Mouse (Mus musculus): ENCODE measurements around the gene Prr7. TPM values are rescaled to one million over a fixed set of nuclear protein-coding genes. Genes with fewer than 3 reads are reported as not detected.
"Not testable (repeated sequence)": the region's sequence is repeated elsewhere in the genome, so short reads cannot be mapped to it uniquely, and the experiment has no call there.

Gene Prr7
- 1 to 10 TPM; 1.0 to 1.6 TPM for total RNA-seq (2021)
- long read RNA-seq, experiment 1, partial matches to known transcripts = 0 of 1 reads
- long read RNA-seq, experiment 1, other reads (novel, unspliced or antisense) = 1 of 1 reads
- long read RNA-seq, experiment 2 = 0 reads

DNA sequence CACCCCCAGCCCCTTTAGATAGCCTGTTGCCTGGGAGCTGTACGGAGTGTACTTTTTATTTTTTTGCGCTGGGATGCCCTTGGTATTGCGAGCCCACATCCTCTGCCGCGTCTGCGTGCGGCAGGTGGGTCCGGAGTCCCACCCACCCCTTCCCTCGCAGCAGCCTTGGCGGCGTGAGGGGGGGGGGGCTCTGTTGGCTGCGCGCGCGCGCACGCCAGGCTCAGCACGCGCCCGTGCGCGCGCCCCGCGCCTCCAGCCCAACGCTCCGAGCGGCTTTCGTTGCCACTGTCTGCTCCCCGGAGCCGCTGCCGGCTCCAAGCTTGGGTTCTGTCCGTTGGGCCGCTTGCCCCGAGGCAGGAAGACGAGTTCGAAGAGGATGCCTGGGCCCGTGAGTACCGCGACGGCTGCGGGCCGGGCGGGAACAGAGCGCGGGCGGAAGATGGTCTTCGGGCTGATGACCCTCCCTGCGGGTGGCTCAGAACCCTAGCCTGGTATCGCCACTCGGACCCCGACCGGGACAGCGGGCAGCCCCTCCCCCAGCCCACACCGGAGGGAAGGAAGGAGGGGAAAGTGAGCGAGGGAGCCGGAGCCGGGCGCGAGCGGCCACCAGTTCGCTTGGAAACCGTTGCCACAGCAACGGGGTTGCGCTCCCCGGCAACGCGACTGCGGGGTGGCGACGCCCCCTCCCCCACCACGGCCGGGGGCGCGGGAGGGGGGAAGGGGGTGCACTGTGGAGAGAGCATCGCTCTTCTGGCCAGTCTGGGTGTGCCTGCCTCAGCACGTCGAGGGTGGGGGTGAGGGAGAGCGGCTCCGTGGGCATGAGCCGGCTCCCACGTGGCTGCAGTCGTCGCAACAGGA, at the start of gene Prr7:
TSS of gene Prr7 (plus strand) at position 241 of the 858 bp plus-strand sequence.
- DNase-seq = peak; percentile 63
- intact Hi-C loops (cut with DNase I; ENCODE audit: low total_unique reads) = no loop called here

GRCm38 (mm10) chr13:55414743-55415380, 49.2 kb upstream of the Prr7 start, which contains the start of gene Pfn3:
Gene Pfn3 (minus strand): TSS chr13:55415232.
- intact Hi-C loops (cut with DNase I; ENCODE audit: low total_unique reads) = no loop called here
- peak; percentile 28 for DNase-seq

DNA sequence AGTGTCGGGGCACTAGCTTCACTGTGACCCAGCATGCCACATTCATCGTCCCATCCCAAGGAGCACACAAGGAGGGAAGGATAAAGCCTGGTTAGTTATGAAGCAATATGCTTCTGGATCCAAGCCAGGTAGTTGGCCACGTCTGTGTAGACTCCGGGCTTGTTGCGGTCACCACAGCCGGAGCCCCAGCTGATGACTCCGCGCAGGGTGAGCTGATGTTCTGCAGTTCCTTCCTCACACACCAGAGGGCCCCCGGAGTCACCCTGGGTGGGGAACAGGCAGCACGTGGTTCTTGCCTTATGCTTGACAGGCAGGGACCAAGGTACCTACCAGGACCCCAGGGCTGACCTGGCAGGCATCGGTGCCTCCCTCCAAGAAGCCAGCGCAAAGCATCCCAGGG, 46.1 kb upstream of the Prr7 start:
- intact Hi-C loops (cut with DNase I; ENCODE audit: low total_unique reads) = no loop called here
- DNase-seq = peak; percentile 88

GRCm38 (mm10) chr13:55419142-55419541, 44.9 kb upstream of the Prr7 start:
- intact Hi-C loops (cut with DNase I; ENCODE audit: low total_unique reads) = no loop called here
- no peak for DNase-seq

DNA sequence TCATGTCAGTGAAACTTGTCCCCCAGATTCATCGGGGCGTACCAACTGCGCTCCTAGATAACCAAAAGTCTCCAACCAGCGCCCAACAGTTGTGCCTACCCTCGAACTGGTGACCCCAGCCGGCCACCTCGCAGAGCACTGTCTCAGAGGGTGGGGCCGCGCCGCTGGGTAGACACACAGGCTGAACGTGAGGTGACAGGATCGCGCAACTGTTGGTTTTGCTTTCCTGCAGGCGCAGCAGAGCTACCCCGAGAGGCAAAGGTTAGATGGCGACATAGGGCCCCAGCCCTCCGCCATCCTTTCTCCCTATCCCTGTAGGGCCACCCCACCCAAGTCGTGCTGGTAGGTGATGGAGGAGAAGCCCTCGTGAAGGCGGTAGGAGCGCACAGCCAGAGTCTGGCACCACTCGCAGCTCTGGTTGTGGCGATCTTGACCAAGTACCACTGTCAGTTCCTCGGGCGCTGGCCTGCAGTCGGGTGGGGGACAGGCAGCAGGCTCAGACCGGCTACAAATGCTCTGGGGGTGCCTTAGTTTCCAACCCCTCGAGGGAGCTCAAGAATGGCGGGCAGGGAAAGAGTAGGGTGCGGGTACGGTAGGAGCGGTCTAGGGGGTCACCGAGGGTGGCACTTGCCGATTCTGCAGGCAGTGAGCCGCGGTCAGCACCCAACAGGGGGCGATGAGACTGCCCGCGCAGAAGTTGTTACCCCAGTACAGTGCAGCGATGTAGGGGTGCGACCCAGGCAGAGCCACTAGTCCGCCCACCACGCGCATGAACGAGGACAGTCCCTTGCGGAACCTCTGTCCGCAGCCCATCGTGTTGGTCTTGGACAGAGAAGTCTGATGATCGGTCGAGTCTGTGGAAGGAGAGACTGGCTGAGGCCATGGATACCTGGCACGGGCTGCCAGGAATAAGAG, 43.8 kb upstream of the Prr7 start:
- intact Hi-C loops (cut with DNase I; ENCODE audit: low total_unique reads) = loop anchor here (2.0 to 5.0 kb wide), 2 partner anchors 49 to 97 kb away; no protein-coding TSS in a partner anchor
- no peak for DNase-seq

DNA sequence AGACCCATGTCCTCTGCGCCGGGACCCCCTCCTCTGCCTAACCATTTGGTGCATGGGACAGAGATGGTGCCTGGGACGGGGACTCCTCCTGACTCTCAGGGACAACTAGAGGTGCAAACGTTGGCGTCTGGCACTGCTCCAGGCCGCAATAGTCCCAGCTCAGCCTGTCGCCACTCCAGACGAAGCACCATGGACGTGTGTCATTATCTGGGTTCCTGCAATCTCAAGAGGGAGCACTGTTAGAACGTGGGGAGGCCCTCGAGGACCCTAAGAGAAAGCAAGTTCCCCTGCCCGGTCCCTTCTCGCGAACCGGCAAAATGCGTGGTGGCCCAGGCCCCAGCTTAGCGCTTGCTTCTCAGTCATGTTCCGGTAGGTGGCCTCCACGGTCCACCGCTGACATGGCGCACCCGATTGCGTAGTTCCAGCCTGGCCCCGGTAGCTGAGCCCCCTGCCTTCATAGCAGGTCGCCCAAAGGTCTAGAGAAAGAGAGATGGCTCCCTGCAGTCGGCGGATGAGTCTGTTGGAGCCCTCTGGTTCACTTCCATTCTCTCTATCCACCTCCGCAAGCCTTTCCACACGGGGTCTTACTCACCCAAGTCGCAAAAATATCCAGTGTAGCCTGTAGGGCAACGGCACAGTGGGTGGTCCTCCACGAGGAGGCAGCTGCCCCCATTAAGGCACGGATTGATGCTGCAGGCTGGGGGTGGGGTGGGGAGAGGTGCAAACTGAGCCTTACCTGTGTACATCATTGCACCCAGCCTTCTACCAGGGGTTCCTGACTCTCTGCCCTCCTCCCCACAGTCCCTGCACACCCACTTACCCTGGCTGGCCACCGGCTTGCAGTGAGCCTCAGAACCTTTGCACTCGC, 42.9 kb upstream of the Prr7 start:
- intact Hi-C loops (cut with DNase I; ENCODE audit: low total_unique reads) = loop anchor here (2.0 to 5.0 kb wide), 2 partner anchors 48 to 96 kb away; no protein-coding TSS in a partner anchor
- peak; percentile 76 for DNase-seq

DNA sequence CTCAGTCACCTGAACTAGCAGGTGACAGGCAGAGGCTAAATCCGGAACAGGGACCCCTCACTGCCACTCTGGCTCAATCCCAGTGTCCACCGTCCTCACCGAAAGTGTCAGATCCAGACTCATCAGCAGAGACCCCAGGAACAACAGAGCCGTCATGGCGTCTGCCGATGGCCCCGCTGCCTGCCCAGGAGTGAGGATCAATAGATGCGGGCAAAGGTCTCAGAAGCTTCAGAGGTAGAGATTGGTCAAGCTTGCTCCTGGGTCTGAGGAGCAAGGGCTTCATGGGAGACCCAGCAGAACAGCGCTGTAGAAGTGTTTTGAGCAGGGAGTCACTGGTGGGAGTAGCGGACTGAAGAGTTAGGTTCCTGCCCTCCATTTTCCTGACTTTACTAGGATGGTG, 37.5 kb upstream of the Prr7 start, which contains the start of gene F12:
TSS of gene F12 (minus strand) at position 181 of the 400 bp plus-strand sequence.
- intact Hi-C loops (cut with DNase I; ENCODE audit: low total_unique reads) = no loop called here
- DNase-seq = no peak

GRCm38 (mm10) chr13:55429226-55429888, 34.7 kb upstream of the Prr7 start:
- peak; percentile 77 for DNase-seq

GRCm38 (mm10) chr13:55430566-55430965, 33.5 kb upstream of the Prr7 start:
- intact Hi-C loops (cut with DNase I; ENCODE audit: low total_unique reads) = no loop called here
- peak; percentile 20 for DNase-seq

More at GRCm38 (mm10) chr13:55429226-55429888, 34.7 kb upstream of the Prr7 start:
- intact Hi-C loops (cut with DNase I; ENCODE audit: low total_unique reads) = no loop called here

DNA sequence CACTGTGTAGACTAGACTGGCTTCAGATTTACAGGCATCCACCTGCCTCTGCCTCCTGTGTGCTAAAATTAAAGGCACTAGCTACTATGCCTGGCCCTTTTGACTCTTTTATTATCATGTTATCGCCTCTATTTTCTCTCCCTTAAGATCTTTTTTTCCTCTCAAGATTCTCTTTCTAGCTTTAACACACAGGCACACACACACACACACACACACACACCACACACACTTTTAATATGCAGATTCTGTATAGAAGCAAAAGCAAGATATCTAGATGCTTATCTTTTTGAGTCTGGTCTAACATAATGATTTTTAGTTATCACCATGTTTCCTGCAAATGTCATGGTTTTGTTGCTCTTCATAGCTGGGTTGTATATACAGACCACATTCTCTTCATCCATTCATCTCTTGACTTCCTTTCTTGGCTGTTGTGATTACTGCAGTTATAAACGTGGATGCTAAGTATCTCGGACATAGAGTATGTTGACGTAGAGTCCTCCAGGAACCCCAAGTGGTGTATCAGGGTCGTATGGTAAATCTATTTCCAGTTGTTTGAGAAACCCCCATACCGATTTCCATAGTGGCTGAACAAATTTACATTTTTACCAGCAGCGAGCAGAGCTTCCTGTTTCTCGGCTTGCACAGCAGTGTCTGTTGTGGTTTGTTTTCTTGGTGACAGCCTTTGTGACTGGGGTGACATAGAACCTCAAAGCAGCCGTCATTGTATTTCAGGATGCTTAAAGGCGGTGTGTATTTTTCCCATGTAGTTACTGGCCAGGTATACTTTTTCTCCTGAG, 32.0 kb upstream of the Prr7 start:
- DNase-seq = no peak
- intact Hi-C loops (cut with DNase I; ENCODE audit: low total_unique reads) = no loop called here

- intact Hi-C loops (cut with DNase I; ENCODE audit: low total_unique reads) = not testable (repeated sequence)
Measured at GRCm38 (mm10) chr13:55437111-55437629, 26.9 kb upstream of the Prr7 start.

GRCm38 (mm10) chr13:55443799-55444285, 20.2 kb upstream of the Prr7 start:
- DNase-seq = no peak
- intact Hi-C loops (cut with DNase I; ENCODE audit: low total_unique reads) = no loop called here

More at GRCm38 (mm10) chr13:55437111-55437629, 26.9 kb upstream of the Prr7 start:
- not testable (repeated sequence) for DNase-seq

GRCm38 (mm10) chr13:55444286-55444936, 19.7 kb upstream of the Prr7 start:
- intact Hi-C loops (cut with DNase I; ENCODE audit: low total_unique reads) = no loop called here
- peak; percentile 87 for DNase-seq

GRCm38 (mm10) chr13:55444937-55445315, 19.1 kb upstream of the Prr7 start, which contains the start of gene Grk6:
Gene Grk6 (plus strand): TSS chr13:55445072.
- intact Hi-C loops (cut with DNase I; ENCODE audit: low total_unique reads) = no loop called here
- peak; percentile 100 for DNase-seq

DNA sequence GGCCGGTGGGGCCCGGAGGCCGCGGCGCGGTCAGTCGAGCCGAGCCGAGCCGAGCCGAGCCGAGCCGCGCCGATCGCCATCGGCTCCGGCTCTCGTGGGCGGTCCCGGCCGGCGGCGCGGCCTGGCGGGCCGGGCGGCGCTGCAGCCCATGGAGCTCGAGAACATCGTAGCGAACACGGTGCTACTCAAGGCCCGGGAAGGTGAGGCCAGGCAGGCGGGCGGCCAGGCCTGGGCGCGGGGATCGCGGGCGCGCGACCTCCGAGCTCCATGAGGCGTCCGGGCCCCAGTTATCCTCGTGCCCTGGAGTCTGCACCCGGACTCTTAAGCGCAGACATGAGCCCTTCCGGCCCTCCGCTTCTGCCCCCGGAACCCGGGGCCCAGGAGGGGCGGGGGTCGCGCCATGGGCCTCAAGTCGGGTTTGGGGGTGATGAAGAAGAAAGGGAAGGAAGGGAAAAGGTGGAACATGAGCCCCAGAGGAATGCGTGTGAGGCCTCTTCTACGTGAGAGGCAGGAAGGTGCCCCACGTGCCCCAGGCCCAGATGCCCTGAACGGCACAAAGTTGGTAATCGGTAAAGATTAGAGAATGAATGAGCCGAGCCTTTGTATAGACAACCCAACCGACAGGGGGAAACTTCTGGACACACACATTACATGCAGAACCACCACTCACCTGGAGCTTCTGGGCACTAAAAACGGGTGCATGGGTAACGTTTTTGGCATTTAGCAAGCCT, 18.5 kb upstream of the Prr7 start:
- peak; percentile 48 for DNase-seq
- intact Hi-C loops (cut with DNase I; ENCODE audit: low total_unique reads) = no loop called here

Measured in gastrocnemius, postnatal 14 days (tissue).